Mouse (Mus musculus) midbrain, embryonic 15.5 days (tissue): ENCODE results near the gene Slc35c1. TPM values are rescaled to one million over a fixed set of nuclear protein-coding genes. Genes with fewer than 3 reads are reported as not detected.
"Not testable (repeated sequence)": the region's sequence is repeated elsewhere in the genome, so short reads cannot be mapped to it uniquely, and the experiment has no call there.

Experiments
- ATAC-seq: fragments of 200-750 bp; cut with Nextera tagmentation; replicated peaks from 2 replicates; pipeline ENCODE4 v1.8.0; 2017; ENCODE audit warnings: moderate TSS enrichment
- H3K27ac ChIP-seq: fragments of 300-500 bp; sonication (generic); 2 replicates; pipeline ENCODE4 v1.5.1; 2015; ENCODE audit warnings: mild to moderate bottlenecking, inconsistent platforms
- H3K27me3 ChIP-seq: fragments of 300-500 bp; sonication (generic); replicated peaks from 2 replicates; pipeline ENCODE4 v1.6.1; 2015; ENCODE audit warnings: inconsistent platforms
- H3K36me3 ChIP-seq: fragments of 300-500 bp; sonication (generic); replicated peaks from 2 replicates; pipeline ENCODE4 v1.6.1; 2015; ENCODE audit warnings: inconsistent platforms
- H3K4me1 ChIP-seq: fragments of 300-500 bp; sonication (generic); 2 replicates; pipeline ENCODE4 v1.6.1; 2015; ENCODE audit warnings: inconsistent platforms
- H3K4me2 ChIP-seq: fragments of 300-500 bp; sonication (generic); 2 replicates; pipeline ENCODE4 v1.6.1; 2015; ENCODE audit warnings: inconsistent platforms, mild to moderate bottlenecking, moderate library complexity
- H3K4me3 ChIP-seq: fragments of 300-500 bp; sonication (generic); 2 replicates; pipeline ENCODE4 v1.5.1; 2015; ENCODE audit warnings: mild to moderate bottlenecking, inconsistent platforms
- H3K9ac ChIP-seq: fragments of 300-500 bp; sonication (generic); 2 replicates; pipeline ENCODE4 v1.6.1; 2015; ENCODE audit warnings: mild to moderate bottlenecking, inconsistent platforms
- H3K9me3 ChIP-seq: fragments of 300-500 bp; sonication (generic); 2 replicates; pipeline ENCODE4 v1.6.1; 2016; ENCODE audit warnings: inconsistent platforms
- WGBS: fragments of 180-500 bp; shearing (Covaris S2); methylation state at CpG from one replicate; pipeline ENCODE4 v1.1.7; 2015; ENCODE audit warnings: mixed read lengths; 5-methylcytosine and 5-hydroxymethylcytosine counted together
- polyA plus RNA-seq: library from polyadenylated mRNA; unstranded; fragments of >200 nt; fragmentation: Nextera tagmentation; extraction: Ambion mirVana; gene quantifications from 2 replicates; pipeline ENCODE4 v1.2.1, GENCODE M21; 2015

Slc35c1 gene
- polyA plus RNA-seq, 1 experiment from 2014 or later, result 14.4 TPM

DNA sequence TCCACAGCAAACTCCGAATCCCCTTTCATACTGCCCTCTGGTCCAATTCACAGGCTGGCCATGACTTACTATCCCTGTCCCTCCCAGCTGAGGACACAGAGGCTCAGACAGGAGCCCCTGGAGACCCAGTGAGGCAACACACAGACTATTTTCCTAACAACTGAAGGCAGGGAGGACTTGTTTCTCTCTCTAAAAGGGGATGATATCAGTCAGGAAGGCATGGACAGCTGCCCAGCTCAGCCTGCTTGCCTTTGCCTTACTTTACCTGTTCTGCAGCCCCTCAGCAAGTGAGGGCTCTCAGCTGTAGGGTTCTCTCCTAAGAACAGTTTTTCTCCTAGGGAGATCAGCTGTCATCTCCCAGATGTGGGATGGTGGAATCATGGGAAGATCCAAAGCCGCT is 26.6 kb upstream of the Slc35c1 start:
- 61% methylated on average over 2 of the region's 2 CpGs for WGBS

DNA sequence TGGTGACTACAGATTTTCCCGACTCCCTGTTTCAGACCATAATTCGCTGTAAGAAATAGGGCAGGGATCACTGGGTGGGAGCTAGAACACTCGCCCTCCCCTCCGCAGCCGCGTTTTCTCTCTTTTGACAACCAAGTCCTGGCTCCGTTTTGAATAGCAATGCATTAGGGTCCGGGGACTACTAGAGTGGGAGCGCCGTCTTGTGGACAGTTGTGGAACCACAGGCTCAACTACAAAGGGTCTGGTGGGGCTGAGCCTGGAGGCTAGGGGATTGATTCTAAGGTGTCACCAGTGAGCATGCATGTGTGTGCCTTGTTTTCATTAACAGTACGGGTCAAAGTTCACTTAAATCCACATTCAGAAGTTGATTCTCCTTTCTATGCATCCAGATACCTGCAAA is 26.1 kb upstream of the Slc35c1 start:
- H3K4me1 ChIP-seq, result peaks cover 22% of the 10 kb centered on the region
- no peaks in the 10 kb centered on the region for H3K9me3 ChIP-seq
- peaks cover 19% of the 10 kb centered on the region for H3K27me3 ChIP-seq
- no peak overlapping the region for H3K4me3 ChIP-seq
- H3K4me2 ChIP-seq, result peak overlapping the region; percentile 20; the same call in 1 of the 2 replicates
- no peak overlapping the region for H3K27ac ChIP-seq
- ATAC-seq, result peak; percentile 59; the same call in 1 of the 2 replicates
- 2% methylated on average over 11 of the region's 11 CpGs for WGBS
- H3K36me3 ChIP-seq, result no peaks in the 10 kb centered on the region
- H3K9ac ChIP-seq, result no peak overlapping the region

More for the DNA sequence above, 26.6 kb upstream of the Slc35c1 start:
- Histone ChIP-seq H3K36me3 (no peaks in the 10 kb centered on the region), H3K4me2 (no peak overlapping the region), H3K9me3 (no peaks in the 10 kb centered on the region), H3K9ac (no peak overlapping the region), H3K27me3 (peaks cover 19% of the 10 kb centered on the region), H3K4me1 (peaks cover 26% of the 10 kb centered on the region), H3K27ac (no peak overlapping the region), H3K4me3 (no peak overlapping the region)
- no peak for ATAC-seq

- Histone ChIP-seq H3K9me3 (no peaks in the 10 kb centered on the region), H3K4me1 (peaks cover 22% of the 10 kb centered on the region), H3K4me2 (no peak overlapping the region; the same call in 1 of the 2 replicates), H3K27me3 (peaks cover 19% of the 10 kb centered on the region), H3K9ac (no peak overlapping the region), H3K27ac (no peak overlapping the region), H3K4me3 (no peak overlapping the region), H3K36me3 (no peaks in the 10 kb centered on the region)
- WGBS, result 8% methylated on average over 15 of the region's 15 CpGs
- ATAC-seq, result peak; percentile 59
These were observed 25.4 kb upstream of the Slc35c1 start for GRCm38 (mm10) chr2:92485640-92486295.

DNA sequence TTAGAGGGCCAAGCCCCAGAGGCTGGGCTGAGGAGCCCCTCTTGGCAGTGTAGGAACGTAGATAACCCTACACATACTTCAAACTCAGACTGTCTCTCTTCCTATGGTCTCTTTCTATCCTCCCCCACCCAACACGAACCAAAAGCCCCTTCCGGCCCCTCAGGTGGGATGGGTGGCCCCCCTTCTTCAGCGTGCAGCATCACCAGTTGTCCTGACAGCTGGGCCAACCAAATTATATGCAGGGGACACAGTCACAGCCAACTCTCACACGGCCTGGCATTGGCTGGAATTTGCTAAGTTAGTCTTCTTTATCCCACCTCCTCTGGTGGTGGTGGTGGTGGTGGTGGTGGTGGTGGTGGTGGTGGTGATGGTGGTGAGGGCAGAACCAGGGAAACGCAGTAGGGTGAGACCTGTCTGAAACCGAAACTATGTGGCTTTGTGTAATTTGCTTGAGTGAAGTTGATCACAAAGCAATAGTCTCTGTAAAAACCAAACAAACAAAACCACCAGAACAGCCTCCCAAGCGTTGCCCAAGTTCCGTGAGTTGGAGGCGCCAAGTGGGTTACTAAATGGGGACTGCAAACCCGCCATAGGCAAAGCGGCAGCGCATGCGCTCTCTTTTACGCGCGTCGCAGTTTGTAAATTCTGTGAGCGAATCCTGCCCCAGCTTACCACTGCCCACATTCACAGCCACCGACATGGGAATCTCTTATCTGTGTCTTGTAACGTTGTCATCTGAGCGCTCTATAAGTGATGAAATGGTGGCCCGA is 24.1 kb upstream of the Slc35c1 start:
- peak overlapping the region; percentile 37 for H3K4me2 ChIP-seq
- peaks cover 22% of the 10 kb centered on the region for H3K4me1 ChIP-seq
- H3K9ac ChIP-seq, result no peak overlapping the region
- H3K4me3 ChIP-seq, result 0 out of 2 replicates have a peak overlapping the region, but pooled peaks have one; percentile 1
- H3K27ac ChIP-seq, result no peak overlapping the region
- WGBS, result 32% methylated on average over 23 of the region's 23 CpGs
- ATAC-seq, result no peak
- H3K27me3 ChIP-seq, result peaks cover 19% of the 10 kb centered on the region
- no peaks in the 10 kb centered on the region for H3K9me3 ChIP-seq
- H3K36me3 ChIP-seq, result no peaks in the 10 kb centered on the region

DNA sequence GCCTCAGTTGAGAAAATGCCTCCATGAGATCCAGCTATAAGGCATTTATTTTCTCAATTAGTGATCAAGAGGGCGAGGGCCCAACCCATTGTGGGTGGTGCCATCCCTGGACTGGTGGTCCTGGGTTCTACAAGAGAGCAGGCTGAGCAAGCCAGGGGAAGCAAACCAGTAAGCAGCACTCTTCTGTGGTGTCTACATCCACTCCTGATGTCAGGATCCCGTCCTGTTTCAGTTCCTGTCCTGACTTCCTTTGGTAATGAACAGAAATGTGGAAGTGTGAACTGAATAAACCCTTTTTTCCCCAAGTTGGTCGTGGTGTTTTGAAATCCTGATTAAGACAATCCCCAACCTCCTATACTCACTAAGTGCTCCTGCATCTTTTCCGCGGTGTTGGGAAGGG is 23.2 kb upstream of the Slc35c1 start:
- no peak for ATAC-seq
- Histone ChIP-seq H3K9ac (no peak overlapping the region), H3K4me3 (no peak overlapping the region), H3K9me3 (no peaks in the 10 kb centered on the region), H3K36me3 (no peaks in the 10 kb centered on the region), H3K27ac (no peak overlapping the region), H3K4me2 (no peak overlapping the region), H3K27me3 (peaks cover 19% of the 10 kb centered on the region), H3K4me1 (peaks cover 22% of the 10 kb centered on the region)
- 56% methylated on average over 5 of the region's 5 CpGs for WGBS

DNA sequence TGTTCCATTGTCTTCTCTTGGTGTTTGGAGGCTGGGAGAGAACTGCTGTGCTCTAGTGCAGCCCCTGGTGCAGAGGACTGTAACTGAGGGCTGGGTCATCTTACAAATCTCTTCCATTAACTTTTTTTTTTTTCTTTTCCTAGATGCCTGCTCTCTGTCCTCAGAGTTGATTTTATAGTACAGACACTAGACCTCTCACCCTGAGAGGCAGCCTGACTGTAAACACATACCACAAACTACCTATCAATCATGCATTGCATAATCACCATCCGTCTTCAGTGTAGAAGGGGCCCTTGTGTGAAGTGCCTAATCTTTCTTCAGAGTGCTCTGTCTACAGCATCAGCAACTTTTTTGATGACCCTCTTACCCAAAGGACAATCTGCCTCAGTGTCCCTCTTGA is 22.2 kb upstream of the Slc35c1 start:
- Histone ChIP-seq H3K4me2 (no peak overlapping the region), H3K9me3 (no peaks in the 10 kb centered on the region), H3K36me3 (no peaks in the 10 kb centered on the region), H3K4me3 (no peak overlapping the region), H3K27ac (no peak overlapping the region), H3K27me3 (peaks cover 19% of the 10 kb centered on the region), H3K4me1 (peaks cover 22% of the 10 kb centered on the region), H3K9ac (no peak overlapping the region)
- WGBS, result 70% methylated on average over 1 of the region's 1 CpGs
- ATAC-seq, result no peak

- Histone ChIP-seq H3K36me3 (no peaks in the 10 kb centered on the region), H3K9me3 (no peaks in the 10 kb centered on the region), H3K4me1 (no peaks in the 10 kb centered on the region), H3K9ac (no peak overlapping the region), H3K4me3 (no peak overlapping the region), H3K27me3 (0 out of 2 replicates have a peak, but pooled peaks cover 2% of the 10 kb centered on the region), H3K27ac (no peak overlapping the region), H3K4me2 (no peak overlapping the region)
- 89% methylated on average over 4 of the region's 4 CpGs for WGBS
- ATAC-seq, result no peak
These were observed 18.0 kb upstream of the Slc35c1 start for GRCm38 (mm10) chr2:92478313-92478688.

DNA sequence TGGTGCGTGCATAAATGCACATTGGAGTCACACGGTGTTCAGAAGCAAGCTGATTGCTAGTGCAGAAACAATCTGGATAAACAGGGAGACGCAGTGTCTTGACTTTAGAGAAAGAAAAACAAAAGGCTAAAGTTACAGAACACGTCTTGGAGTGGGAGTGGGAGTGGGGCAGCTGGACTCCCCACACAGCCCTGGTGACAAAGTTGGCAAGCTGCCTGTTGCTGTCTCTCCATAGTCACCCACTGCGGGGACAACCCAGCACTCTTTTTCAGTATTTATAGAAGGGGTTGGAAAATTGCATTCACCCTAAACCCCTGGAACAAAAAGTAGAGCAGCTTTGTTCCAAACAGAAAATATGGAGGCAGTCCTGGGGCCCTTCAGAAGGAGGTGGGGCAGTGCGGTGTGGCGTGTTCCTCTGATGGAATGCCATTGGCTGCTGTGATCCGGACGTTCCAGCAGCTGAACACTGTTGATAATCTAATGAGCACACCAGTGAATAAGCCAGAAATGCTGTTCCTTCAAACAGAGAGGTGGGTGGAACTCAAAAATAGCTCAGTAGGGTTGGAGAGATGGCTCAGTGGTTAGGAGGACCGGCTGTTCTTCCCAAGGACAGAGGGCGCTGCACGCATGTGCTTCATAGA is 17.5 kb upstream of the Slc35c1 start:
- WGBS, result 74% methylated on average over 12 of the region's 12 CpGs
- H3K27me3 ChIP-seq, result no peaks in the 10 kb centered on the region
- no peaks in the 10 kb centered on the region for H3K4me1 ChIP-seq
- no peaks in the 10 kb centered on the region for H3K9me3 ChIP-seq
- H3K9ac ChIP-seq, result no peak overlapping the region
- H3K36me3 ChIP-seq, result no peaks in the 10 kb centered on the region
- no peak overlapping the region for H3K27ac ChIP-seq
- no peak for ATAC-seq
- H3K4me3 ChIP-seq, result no peak overlapping the region
- H3K4me2 ChIP-seq, result no peak overlapping the region

DNA sequence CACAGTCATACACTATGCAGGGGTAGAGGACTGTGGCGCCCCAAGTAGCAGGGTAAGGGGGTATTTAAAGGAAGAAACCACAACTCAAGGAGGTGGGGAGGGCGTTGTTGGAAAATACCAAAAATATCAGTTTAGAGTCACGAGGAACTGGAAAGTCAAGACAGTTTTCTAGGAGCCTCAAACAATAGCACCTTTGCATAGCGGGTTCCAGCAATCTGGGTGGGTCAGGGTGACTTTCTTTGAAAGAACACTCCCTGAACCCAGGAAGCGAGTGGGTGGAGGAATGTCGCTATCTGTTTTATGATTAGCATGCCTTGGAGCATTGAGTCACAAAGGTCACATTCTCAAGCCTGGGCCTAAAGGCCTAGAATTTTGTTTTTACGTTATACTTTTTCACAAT is 16.2 kb upstream of the Slc35c1 start:
- not testable (repeated sequence) for H3K27me3 ChIP-seq, H3K4me1 ChIP-seq, H3K36me3 ChIP-seq, ATAC-seq, H3K9ac ChIP-seq, H3K4me3 ChIP-seq, H3K4me2 ChIP-seq, H3K27ac ChIP-seq, H3K9me3 ChIP-seq
- WGBS, result 88% methylated on average over 7 of the region's 7 CpGs

DNA sequence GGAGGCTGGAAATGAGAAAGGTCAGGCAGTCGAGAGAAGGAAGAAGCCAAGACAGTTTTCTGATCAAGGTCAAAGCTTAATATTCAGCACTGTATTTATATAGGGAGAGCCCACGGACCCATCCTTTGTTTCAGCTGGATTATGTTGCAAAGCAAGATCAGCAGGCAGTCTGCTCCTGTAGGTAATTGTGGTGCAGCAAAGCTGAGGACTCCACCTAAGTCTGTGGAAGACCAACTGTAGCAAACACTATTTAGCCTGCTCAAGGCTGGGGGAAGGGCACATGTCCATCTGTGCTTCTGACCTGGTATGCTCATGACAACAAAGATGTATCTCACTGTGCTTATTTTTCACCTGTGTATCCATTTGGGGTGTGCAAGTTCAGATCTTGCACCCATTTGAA is 15.4 kb upstream of the Slc35c1 start:
- Histone ChIP-seq H3K4me3 (no peak overlapping the region), H3K27ac (no peak overlapping the region), H3K9me3 (no peaks in the 10 kb centered on the region), H3K4me2 (no peak overlapping the region), H3K36me3 (no peaks in the 10 kb centered on the region), H3K4me1 (no peaks in the 10 kb centered on the region), H3K9ac (no peak overlapping the region), H3K27me3 (no peaks in the 10 kb centered on the region)
- WGBS, result 66% methylated on average over 2 of the region's 2 CpGs
- no peak for ATAC-seq

GRCm38 (mm10) chr2:92474920-92475319 is 14.6 kb upstream of the Slc35c1 start:
- Histone ChIP-seq H3K27ac (no peak overlapping the region), H3K4me3 (no peak overlapping the region), H3K9ac (no peak overlapping the region), H3K4me1 (no peaks in the 10 kb centered on the region), H3K4me2 (no peak overlapping the region), H3K36me3 (no peaks in the 10 kb centered on the region), H3K9me3 (no peaks in the 10 kb centered on the region), H3K27me3 (no peaks in the 10 kb centered on the region)
- ATAC-seq, result no peak
- 88% methylated on average over 3 of the region's 3 CpGs for WGBS

- no peaks in the 10 kb centered on the region for H3K36me3 ChIP-seq
- no peak overlapping the region for H3K27ac ChIP-seq
- H3K4me2 ChIP-seq, result no peak overlapping the region
- no peak overlapping the region for H3K9ac ChIP-seq
- H3K27me3 ChIP-seq, result no peaks in the 10 kb centered on the region
- H3K4me1 ChIP-seq, result no peaks in the 10 kb centered on the region
- no peak overlapping the region for H3K4me3 ChIP-seq
- no peaks in the 10 kb centered on the region for H3K9me3 ChIP-seq
- WGBS, result 85% methylated on average over 12 of the region's 12 CpGs
- ATAC-seq, result no peak
These were observed 11.7 kb upstream of the Slc35c1 start for GRCm38 (mm10) chr2:92471886-92472670.
